Mouse (Mus musculus): ENCODE results near the gene Arid5b.

DNA sequence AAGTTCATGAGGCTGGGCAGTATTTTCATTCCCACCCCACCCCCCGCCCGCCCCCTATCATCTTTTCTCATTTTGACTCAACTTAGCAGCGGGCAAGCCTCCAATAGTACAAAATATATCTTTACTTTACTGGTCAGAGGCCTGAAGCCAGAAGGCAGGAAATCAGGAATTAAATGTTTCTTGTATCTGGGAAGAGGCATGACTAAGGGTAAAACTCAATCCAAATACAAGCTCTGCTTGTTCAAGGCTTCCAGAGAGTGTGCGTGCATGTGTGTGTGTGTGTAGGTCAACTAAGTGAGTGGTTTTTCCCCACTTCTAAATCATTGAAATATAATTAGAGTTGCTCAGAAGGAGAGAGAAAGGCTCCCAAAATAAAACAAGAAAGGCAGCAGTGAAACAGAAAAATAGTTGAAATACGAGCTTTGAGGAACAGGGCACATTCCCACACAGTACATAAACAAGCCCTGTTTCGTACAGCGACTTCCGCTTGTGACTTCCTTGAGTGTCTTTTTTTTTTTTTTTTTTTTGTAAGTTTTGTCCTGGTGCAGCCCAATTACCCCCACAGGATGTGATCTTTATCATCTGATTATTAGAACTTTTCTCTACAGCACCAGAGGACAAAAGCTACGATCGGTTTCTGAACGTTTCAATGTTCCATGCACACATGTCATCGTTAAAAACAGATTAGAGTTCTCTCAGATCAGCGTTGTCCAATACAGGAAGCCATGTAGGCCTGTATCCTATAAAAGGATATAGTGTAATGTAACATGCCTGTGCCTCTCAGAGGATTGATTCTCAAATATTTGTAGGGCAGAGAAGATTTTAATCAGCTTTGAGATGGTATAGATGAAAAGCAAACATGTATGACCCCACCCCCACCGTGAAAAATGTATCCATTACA lies 173.4 kb downstream of the Arid5b start:
- TF ChIP-seq CTCF (conservative IDR thresholded peaks at IDR 0.05; ENCODE audit: insufficient read depth, insufficient read length, low read depth, low read length) (no peak), POLR2A (IDR thresholded peaks at IDR 0.05; ENCODE audit: low read depth, low read length) (no peak)

All from kidney, adult 2 months (tissue).